Mouse (Mus musculus) heart, embryonic 16.5 days (tissue): ENCODE measurements around the gene Ptpru. TPM values are rescaled to one million over a fixed set of nuclear protein-coding genes. Genes with fewer than 3 reads are reported as not detected.

Experiments
- polyA plus RNA-seq: library from polyadenylated mRNA; unstranded; fragments of >200 nt; fragmentation: Nextera tagmentation; extraction: Ambion mirVana; gene quantifications from 2 replicates; pipeline ENCODE4 v1.2.1, GENCODE M21; 2015

Ptpru gene
- polyA plus RNA-seq, 1 experiment from 2014 or later = 1.5 TPM

Other genes starting within 250 kb of the Ptpru start
- gene Mecr, start 5.2 kb upstream of the Ptpru start, polyA plus RNA-seq = 45.6 and 48.4 TPM in 2 replicates
- gene Srsf4, start 35.3 kb upstream of the Ptpru start, polyA plus RNA-seq = 74.4 and 76.8 TPM in 2 replicates
- gene Tmem200b, start 83.5 kb upstream of the Ptpru start, polyA plus RNA-seq = 0.30 and 0.56 TPM in 2 replicates
- 0.05 and 0.10 TPM in 2 replicates for gene Gm10300, start 236.4 kb upstream of the Ptpru start, polyA plus RNA-seq
- 67.4 and 68.6 TPM in 2 replicates for gene Epb41, start 237.0 kb upstream of the Ptpru start, polyA plus RNA-seq